Mouse (Mus musculus) bone marrow macrophage, adult 2 months (primary cell): ENCODE measurements around the gene Nek1.

Source experiments
- CTCF ChIP-seq: IDR thresholded peaks from 2 replicates; pipeline ENCODE4 v1.5.1; 2012; ENCODE audit warnings: low read depth, mild to moderate bottlenecking, low read length, moderate library complexity
- POLR2A ChIP-seq: IDR thresholded peaks from 2 replicates; pipeline ENCODE4 v1.6.1; 2012; ENCODE audit warnings: mild to moderate bottlenecking, low read depth, low read length, borderline replicate concordance

- no peak for TF ChIP-seq CTCF
- no peak for TF ChIP-seq POLR2A
These were observed 184.9 kb downstream of the Nek1 start for GRCm38 (mm10) chr8:61177680-61178593.
